Mouse (Mus musculus): ENCODE results near the gene Pak6.

The Pak6 gene

GRCm38 (mm10) chr2:118730622-118730915 lies 67.5 kb downstream of the Pak6 start:
- peak; percentile 56 for DNase-seq

- DNase-seq: no peak
Observed at GRCm38 (mm10) chr2:118731981-118732380, 68.9 kb downstream of the Pak6 start.

GRCm38 (mm10) chr2:118733341-118733740 lies 70.2 kb downstream of the Pak6 start:
- no peak for DNase-seq

- DNase-seq: no peak
Observed at GRCm38 (mm10) chr2:118740341-118740740, 77.2 kb downstream of the Pak6 start.

DNA sequence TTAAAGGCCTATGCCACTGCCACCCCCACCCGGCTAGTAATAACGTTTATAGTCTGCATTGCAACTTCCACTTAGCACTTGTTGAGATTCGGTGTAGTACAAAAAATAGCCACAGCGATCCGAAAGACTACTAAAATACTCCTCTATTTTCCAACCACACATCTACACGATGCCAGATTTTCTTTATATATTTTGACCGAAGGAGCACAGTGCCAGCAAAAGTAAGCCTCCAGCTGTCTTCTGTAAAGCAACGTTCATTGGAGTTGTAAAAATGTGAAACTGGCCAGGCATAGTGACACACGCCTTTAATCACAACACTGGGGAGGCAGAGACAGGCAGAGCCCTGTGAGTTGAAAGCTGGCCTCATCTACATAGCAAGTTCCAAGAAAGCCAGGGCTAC lies 78.1 kb downstream of the Pak6 start:
- DNase-seq: no peak

DNA sequence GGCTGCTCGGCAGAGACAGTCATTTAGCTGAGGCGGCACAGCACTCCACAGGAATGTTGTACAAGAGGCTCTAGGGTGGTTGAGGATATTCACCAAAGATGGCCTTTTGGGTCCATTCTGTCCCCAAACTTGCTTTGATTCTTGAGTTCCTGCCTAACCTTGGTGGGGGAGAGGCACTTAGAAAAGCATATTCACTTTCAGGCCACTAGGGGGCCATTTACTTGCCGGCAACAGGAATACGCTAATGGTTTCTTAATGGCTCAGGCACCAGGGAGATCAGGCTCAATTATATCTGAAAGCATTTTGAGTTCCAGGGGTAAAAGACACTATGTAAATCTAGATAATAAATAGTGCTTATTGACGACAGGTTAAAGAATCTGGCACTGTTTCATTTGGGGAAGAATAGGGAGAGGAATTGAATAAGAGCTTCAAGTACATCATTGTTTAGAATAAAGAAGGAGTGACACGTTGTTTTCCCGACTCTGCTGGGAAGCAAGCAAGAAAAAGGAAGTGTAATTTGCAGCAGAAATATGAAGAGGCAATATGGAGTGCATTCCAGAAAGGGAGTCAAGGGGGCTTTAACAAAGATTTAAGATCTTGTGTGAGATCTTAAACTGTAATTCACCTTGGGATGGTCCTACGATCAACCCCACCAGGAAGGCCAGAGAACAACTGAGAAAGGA lies 80.3 kb downstream of the Pak6 start:
- DNase-seq: peak; percentile 80

DNA sequence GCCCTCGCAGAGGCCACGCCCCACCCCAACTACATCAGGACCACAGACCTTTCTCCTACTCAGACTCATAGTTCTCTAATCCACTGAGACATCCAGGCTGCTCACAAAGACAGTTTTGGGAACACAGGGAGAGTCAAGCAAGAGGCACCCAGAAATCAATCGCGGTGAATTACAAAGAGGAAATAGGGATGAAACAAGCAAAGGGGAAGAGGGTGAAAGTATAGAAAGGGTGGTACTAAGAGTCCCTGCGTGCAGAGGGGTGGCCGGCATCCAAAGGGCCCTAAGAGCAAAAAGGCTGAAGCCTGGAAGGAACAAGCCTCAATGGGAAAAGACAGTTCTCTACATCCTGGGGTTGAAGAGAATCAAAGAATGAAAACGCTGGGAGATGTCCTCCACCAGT lies 81.5 kb downstream of the Pak6 start:
- no peak for DNase-seq

- DNase-seq: peak; percentile 96
Observed at GRCm38 (mm10) chr2:118745232-118745884, 82.3 kb downstream of the Pak6 start, which contains the start of gene Inafm2. Gene Inafm2 (plus strand): TSS chr2:118745758.

DNA sequence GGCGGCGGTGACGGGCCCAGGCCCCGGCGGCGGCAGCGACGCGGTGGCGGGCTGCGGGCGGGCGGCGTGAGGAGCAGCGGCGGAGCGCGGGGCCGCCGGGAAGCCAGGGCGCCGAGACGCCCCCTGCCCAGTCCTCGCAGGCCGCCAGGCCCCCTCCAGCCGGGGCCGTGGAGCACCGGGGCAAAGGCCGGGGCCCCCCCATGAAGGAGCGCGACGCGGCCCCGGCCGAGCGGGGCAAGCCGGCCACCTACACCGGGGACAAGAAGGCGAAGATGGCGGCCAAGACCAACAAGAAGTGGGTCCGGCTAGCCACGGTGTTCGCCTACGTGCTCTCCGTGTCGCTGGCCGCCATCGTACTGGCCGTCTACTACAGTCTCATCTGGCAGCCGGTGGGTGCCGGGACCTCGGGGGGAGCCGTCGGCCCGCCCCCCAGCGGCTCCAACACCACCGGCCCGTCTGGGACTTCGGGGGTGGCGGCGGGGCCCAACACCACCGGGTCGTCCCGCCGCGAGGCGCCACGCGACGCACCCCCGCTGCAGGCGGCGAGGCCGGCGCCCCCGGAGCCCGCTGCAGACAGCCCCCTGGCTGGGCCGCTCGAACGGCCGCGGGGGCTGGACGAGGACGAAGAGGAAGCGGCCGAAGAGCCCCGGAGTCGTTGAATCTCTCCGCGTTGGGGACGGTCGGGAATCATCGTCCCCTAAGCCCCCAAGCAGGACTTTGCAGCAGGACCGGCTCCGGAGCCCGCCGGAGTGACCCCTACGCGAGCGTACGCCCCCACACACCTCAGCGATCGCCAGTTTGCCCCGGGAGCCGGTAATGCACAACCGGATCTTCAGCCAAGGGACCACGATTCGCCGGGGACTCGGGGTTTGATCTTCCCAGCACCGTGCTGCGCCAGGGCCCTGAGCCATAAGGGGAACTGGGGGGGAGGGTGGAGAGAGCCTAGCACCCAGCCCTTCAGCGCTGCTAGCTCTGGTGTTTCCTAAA lies 83.1 kb downstream of the Pak6 start:
- peak; percentile 60 for DNase-seq

DNA sequence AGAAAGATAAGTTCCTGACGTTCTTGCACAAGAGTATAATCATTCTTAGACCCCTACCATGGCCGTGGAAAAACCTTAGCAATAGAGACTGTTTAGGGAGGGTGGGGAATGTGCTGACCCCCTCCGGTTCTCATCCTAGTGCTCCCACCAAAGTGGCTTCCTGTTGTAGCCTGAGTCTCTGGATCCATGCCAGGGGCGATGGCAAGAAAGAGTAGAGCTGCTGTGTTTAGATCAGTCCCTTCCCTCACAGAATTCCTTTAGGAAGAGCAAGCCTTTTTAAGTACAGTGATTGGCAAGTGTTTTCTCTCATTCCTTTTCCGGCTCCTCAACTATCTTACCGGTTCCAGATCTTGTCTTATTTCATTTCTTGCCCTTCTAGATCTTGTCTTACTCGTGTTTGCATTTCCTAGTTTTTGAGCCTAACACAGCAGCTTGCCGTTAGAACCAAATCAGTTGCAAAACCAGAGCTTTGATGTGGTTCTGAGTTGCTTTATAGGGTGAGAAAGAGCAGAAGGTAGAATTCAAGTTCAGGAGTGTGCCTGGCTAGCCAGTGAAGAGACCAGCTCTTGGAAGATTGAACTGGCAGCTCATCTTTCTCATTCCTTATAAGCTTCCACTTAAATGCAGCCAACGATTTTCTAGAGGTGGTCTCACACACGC lies 84.3 kb downstream of the Pak6 start:
- DNase-seq: peak; percentile 37

Measured in retina, postnatal 1 day (tissue).